Mouse (Mus musculus): ENCODE results near the gene Tat. TPM values are rescaled to one million over a fixed set of nuclear protein-coding genes. Genes with fewer than 3 reads are reported as not detected.

The Tat gene
- polyA plus RNA-seq, 1 experiment from 2014 or later: 108 TPM

- Histone ChIP-seq H3K9ac (replicated peaks) (no peak overlapping the region), H3K27ac (ENCODE audit: low read depth) (no peak overlapping the region), H3K4me2 (ENCODE audit: low read depth, low read length) (no peak overlapping the region), H3K36me3 (replicated peaks; ENCODE audit: insufficient read depth, low read length) (no peaks in the 10 kb centered on the region), H3K4me1 (ENCODE audit: insufficient read depth) (no peaks in the 10 kb centered on the region), H3K27me3 (ENCODE audit: insufficient read depth, low read length) (no peaks in the 10 kb centered on the region), H3K4me3 (ENCODE audit: low read depth, low read length) (no peak overlapping the region), H3K9me3 (ENCODE audit: low read length) (no peaks in the 10 kb centered on the region)
- ATAC-seq (no peak), DNase-seq (no peak)
- TF ChIP-seq CTCF (IDR thresholded peaks at IDR 0.05; ENCODE audit: low read depth) (no peak), EP300 (IDR thresholded peaks at IDR 0.05; ENCODE audit: low read depth) (no peak)
- WGBS (ENCODE audit: insufficient replicate concordance): 60% methylated on average over 4 of the region's 4 CpGs
Observed at GRCm38 (mm10) chr8:110040509-110040908, 50.3 kb downstream of the Tat start.

Other genes with a start within 250 kb of the Tat start
- 13.3 and 14.0 TPM in 2 replicates for gene Ap1g1, start 211.9 kb upstream of the Tat start, polyA plus RNA-seq (2015; fragmentation: Nextera tagmentation; extraction: Ambion mirVana)
- 1.5 TPM in 2 replicates for gene Phlpp2, start 121.9 kb upstream of the Tat start, polyA plus RNA-seq (2015; fragmentation: Nextera tagmentation; extraction: Ambion mirVana)
- gene Marveld3, start 28.2 kb upstream of the Tat start, polyA plus RNA-seq (2015; fragmentation: Nextera tagmentation; extraction: Ambion mirVana): 0.58 and 0.69 TPM in 2 replicates
- 0.13 and 0.31 TPM in 2 replicates for gene Chst4, start 49.3 kb downstream of the Tat start, polyA plus RNA-seq (2015; fragmentation: Nextera tagmentation; extraction: Ambion mirVana)
- 2.7 TPM in 2 replicates for gene Zfp612, start 89.3 kb downstream of the Tat start, polyA plus RNA-seq (2015; fragmentation: Nextera tagmentation; extraction: Ambion mirVana)
- gene Gm21964, start 110.8 kb downstream of the Tat start, polyA plus RNA-seq (2015; fragmentation: Nextera tagmentation; extraction: Ambion mirVana): not detected in 2 replicates
- not detected in 2 replicates for gene Gm17720, start 112.3 kb downstream of the Tat start, polyA plus RNA-seq (2015; fragmentation: Nextera tagmentation; extraction: Ambion mirVana)
- not detected in 2 replicates for gene Calb2, start 177.8 kb downstream of the Tat start, polyA plus RNA-seq (2015; fragmentation: Nextera tagmentation; extraction: Ambion mirVana)
- 1.8 and 2.5 TPM in 2 replicates for gene Cmtr2, start 225.2 kb downstream of the Tat start, polyA plus RNA-seq (2015; fragmentation: Nextera tagmentation; extraction: Ambion mirVana)

All from liver, postnatal 0 days (tissue).